Mouse (Mus musculus): ENCODE results near the gene Tmem9b. TPM values are rescaled to one million over a fixed set of nuclear protein-coding genes. Genes with fewer than 3 reads are reported as not detected.

Gene Tmem9b
- polyA plus RNA-seq, 1 experiment from 2014 or later = 74.2 TPM

DNA sequence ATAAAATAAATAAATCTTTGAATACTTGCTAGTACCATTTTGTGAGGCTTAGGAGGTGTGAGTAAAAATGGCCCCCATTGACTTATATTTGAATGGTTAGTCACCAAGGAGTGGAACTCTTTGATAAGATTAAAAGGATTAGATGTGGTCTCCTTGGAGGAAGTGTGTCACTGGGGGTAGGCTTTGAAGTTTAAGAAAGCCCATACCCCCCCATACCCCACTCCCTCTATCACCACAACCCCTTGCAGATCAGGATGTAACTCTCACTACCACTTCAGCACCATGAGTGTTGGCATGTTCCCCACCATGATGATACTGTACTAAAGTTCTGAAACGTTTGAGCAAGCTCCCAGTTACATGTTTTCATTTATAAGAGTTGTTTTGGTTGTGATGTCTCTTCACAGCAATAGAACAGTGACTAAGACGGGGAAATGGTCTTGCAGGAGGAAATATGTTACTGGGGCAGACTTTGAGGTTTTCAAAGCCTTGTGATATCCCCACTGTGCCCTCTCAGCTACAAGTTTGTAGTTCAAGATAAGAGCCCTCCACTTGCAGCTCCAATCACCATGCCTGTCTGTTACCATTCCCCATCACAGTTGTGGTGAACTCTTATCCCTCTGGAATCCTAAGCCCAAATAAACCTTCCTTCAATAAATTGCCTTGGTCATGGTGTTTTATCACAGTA lies 16.2 kb upstream of the Tmem9b start:
- WGBS = 56% methylated on average over 2 of the region's 2 CpGs

DNA sequence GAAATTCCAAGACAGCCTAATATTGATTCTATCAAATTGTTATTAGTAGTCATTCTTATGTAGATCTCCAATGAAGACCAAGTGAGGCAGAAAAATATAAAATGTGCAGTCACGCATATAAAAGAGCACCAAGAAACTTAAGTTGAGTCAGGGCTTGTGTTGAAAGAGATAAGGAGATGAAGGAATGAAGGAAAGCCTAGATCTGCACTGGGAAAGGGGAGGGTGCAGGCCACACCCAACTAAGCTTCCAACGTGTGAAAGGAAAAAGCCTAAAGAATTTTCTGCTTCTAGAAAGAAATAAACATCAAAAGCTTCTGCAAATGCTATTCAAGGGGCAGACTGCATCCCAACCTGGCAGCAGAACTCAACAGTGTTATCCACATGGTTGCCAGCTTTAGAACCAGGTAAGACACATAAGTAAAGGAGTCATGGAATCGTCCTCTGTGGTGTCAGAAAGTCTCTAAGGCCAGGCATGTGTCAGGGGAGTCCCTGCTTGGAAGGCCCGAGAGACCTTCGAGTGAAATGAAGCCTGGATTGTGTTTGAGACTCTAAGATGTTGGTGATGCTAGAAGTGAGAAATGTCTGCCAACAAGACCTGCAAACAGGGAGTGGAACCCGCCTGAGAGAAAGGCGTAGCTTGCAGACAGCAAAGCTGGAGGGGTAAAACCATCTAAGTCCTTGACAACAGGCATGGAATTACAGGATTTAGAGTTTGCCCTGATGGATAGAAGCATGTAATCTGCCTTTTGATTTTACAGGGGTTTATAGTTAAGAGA lies 15.1 kb upstream of the Tmem9b start:
- Histone ChIP-seq H3K27ac (no peak overlapping the region), H3K9ac (no peak overlapping the region), H3K4me3 (no peak overlapping the region), H3K9me3 (no peaks in the 10 kb centered on the region), H3K36me3 (no peaks in the 10 kb centered on the region), H3K27me3 (replicated peaks) (no peaks in the 10 kb centered on the region), H3K4me2 (replicated peaks) (no peak overlapping the region), H3K4me1 (no peaks in the 10 kb centered on the region)
- 84% methylated on average over 7 of the region's 7 CpGs for WGBS
- ATAC-seq (ENCODE audit: low FRiP score, low read depth) = no peak

More for the DNA sequence above, 16.2 kb upstream of the Tmem9b start:
- Histone ChIP-seq H3K4me3 (no peak overlapping the region), H3K4me2 (replicated peaks) (no peak overlapping the region), H3K36me3 (no peaks in the 10 kb centered on the region), H3K4me1 (no peaks in the 10 kb centered on the region), H3K27ac (no peak overlapping the region), H3K9me3 (no peaks in the 10 kb centered on the region), H3K27me3 (replicated peaks) (no peaks in the 10 kb centered on the region), H3K9ac (no peak overlapping the region)
- ATAC-seq (ENCODE audit: low FRiP score, low read depth) = no peak

DNA sequence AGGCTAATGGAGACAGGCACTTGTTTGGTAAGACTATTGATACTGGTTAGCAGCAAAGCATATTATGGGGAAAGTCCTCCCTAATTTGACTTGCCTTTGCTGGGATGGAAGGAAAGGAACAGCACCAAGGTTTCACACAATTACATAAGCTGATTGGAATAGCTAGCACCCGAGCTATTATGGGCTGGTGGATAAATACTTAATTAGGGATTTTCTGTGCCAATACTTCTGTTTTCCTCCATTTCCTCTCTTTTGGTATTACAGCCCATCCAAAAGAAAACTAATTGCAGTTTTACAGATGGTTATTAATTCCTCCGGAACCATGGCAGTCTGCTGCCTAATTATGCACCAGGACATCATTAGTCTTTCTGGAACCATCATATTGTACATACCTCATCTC lies 11.3 kb upstream of the Tmem9b start:
- no peak overlapping the region for H3K9ac ChIP-seq
- ATAC-seq (ENCODE audit: low FRiP score, low read depth) = no peak
- H3K4me1 ChIP-seq = no peaks in the 10 kb centered on the region
- H3K27me3 ChIP-seq (replicated peaks) = no peaks in the 10 kb centered on the region
- H3K4me3 ChIP-seq = no peak overlapping the region
- WGBS = 79% methylated on average over 2 of the region's 2 CpGs
- no peak overlapping the region for H3K27ac ChIP-seq
- no peak overlapping the region for H3K4me2 ChIP-seq (replicated peaks)
- no peaks in the 10 kb centered on the region for H3K9me3 ChIP-seq
- no peaks in the 10 kb centered on the region for H3K36me3 ChIP-seq

DNA sequence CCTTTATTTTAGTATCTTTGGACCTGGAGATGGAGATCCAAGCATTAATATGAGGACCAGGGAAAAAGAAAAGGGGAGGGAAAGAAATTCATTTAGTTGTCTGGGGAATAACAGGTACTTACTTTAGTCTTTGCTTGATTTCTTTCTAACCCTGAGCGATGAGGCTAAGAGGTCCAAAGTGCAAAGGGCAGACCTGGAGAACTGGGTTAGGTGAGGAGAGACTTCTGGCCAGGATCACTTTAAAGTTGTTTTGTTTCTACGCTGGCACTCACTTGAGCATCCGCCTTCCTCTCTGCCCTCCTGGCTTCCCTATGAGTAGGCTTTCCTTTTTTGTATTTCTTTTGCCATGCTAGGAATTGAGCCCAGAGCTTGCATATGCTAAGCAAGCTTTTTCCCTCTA lies 3.6 kb upstream of the Tmem9b start:
- ATAC-seq (ENCODE audit: low FRiP score, low read depth) = no peak
- no peaks in the 10 kb centered on the region for H3K36me3 ChIP-seq
- 88% methylated on average over 3 of the region's 3 CpGs for WGBS
- H3K4me3 ChIP-seq = no peak overlapping the region
- H3K27ac ChIP-seq = no peak overlapping the region
- H3K9ac ChIP-seq = no peak overlapping the region
- H3K4me2 ChIP-seq (replicated peaks) = no peak overlapping the region
- H3K4me1 ChIP-seq = peaks cover 13% of the 10 kb centered on the region
- no peaks in the 10 kb centered on the region for H3K27me3 ChIP-seq (replicated peaks)
- H3K9me3 ChIP-seq = no peaks in the 10 kb centered on the region

DNA sequence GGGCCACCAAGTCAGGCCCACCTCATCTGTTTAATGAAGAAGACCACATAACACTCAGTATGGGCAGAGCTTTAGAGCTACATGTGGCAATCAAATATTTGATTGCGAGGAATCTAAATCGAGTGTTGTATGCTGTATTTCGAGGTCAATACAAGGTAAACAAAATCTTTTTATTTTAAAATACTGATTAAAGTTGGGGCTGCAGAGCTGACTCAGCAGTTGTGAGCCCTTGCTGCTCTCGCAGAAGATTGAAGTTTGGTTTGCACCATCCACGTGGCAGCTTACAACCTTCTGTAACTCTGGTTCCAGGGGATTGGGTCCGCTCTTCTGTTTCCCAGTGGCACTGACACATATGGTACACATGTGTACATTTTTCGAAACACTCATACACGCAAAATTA lies 1.4 kb upstream of the Tmem9b start:
- H3K9ac ChIP-seq = no peak overlapping the region
- H3K4me2 ChIP-seq (replicated peaks) = no peak overlapping the region
- H3K4me1 ChIP-seq = peaks cover 16% of the 10 kb centered on the region
- no peaks in the 10 kb centered on the region for H3K27me3 ChIP-seq (replicated peaks)
- no peaks in the 10 kb centered on the region; the same call in 1 of the 2 replicates for H3K36me3 ChIP-seq
- WGBS = 93% methylated on average over 8 of the region's 8 CpGs
- no peak overlapping the region for H3K27ac ChIP-seq
- no peak overlapping the region for H3K4me3 ChIP-seq
- ATAC-seq (ENCODE audit: low FRiP score, low read depth) = no peak
- no peaks in the 10 kb centered on the region for H3K9me3 ChIP-seq

DNA sequence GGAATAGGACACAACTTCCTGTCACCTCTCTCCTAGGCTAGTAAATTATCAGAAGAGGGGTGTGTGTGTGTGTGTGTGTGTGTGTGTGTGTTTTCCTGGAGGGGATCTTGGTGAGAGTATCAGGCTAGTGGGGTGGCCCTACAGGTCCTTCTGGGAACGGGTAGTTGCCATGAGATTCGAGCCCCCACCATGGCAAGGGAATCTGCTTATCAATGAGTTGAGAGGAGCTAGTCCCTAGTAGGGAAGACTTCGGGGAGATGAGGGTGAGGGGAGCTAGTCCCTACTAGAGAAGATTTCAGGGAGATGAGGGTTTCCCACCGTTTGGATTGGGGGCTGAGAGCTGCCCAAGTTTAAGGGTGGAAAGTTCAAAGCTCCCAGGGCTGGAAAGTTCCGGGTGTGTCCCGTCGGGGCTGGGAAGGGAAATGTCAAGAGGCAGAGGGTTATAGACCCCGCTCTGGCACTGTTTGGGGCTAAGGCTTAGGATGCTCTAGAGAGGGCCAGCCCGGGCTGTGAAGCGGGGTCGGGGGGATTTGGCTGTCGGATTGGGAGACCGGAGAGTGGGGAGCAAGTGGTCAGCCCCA lies 1.2 kb downstream of the Tmem9b start:
- Histone ChIP-seq H3K4me3 (peak overlapping the region; percentile 78), H3K27me3 (replicated peaks) (no peaks in the 10 kb centered on the region), H3K4me2 (replicated peaks) (peak overlapping the region; percentile 69), H3K9me3 (no peaks in the 10 kb centered on the region), H3K27ac (0 out of 2 replicates have a peak overlapping the region, but pooled peaks have one; percentile 33), H3K36me3 (peaks cover 4% of the 10 kb centered on the region; the same call in 1 of the 2 replicates), H3K9ac (peak overlapping the region; percentile 89), H3K4me1 (peaks cover 16% of the 10 kb centered on the region)
- ATAC-seq (ENCODE audit: low FRiP score, low read depth) = peak; percentile 74; the same call in 1 of the 2 replicates
- 3% methylated on average over 13 of the region's 13 CpGs for WGBS

DNA sequence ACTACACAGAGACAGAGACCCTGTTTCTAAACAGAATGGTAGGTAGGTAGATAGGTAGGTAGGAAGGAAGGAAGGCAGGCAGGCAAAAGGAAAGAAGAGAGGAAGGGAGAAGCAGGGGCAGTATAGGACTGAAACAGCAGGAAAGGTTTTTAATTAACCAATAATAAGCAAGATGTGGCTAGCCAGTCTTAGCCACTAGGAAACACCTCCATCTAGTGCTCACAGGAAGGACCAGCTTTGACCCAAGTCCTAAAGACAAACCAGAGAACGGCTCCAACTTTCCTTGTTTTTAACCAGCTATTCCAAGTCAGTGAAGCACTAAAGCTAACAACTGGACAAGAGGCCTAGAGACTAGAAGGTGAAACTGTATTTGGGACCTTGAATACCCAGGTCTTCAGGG lies 4.9 kb downstream of the Tmem9b start:
- no peak for ATAC-seq (ENCODE audit: low FRiP score, low read depth)
- Histone ChIP-seq H3K27me3 (replicated peaks) (no peaks in the 10 kb centered on the region), H3K9ac (no peak overlapping the region), H3K4me3 (no peak overlapping the region), H3K36me3 (peaks cover 30% of the 10 kb centered on the region), H3K27ac (no peak overlapping the region), H3K4me1 (peaks cover 7% of the 10 kb centered on the region), H3K9me3 (no peaks in the 10 kb centered on the region), H3K4me2 (replicated peaks) (no peak overlapping the region)
- 64% methylated on average over 1 of the region's 1 CpGs for WGBS

DNA sequence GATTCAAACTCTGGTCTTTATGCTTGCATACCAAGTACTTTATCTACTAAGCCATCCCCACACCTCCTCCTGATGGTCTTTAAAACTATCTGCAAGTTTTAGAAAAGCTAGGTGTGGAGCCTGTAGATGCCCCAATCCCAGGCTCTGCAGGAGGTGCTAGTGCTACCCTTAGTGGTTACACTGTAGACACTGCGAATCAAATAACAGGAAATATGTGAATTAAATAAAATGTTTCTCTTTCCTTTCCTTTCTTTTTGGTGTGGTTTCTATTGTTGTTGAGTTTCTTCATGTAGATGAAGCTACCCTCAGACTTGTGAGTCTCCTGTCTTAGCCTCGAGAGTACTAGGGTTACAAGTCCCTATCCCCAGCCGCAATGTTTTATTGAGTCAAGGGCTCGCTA lies 11.0 kb downstream of the Tmem9b start:
- Histone ChIP-seq H3K27me3 (replicated peaks) (no peaks in the 10 kb centered on the region), H3K4me2 (replicated peaks) (no peak overlapping the region), H3K36me3 (peaks cover 52% of the 10 kb centered on the region), H3K4me3 (no peak overlapping the region), H3K9ac (no peak overlapping the region), H3K27ac (no peak overlapping the region), H3K4me1 (no peaks in the 10 kb centered on the region), H3K9me3 (no peaks in the 10 kb centered on the region)
- WGBS = 86% methylated on average over 4 of the region's 4 CpGs
- ATAC-seq (ENCODE audit: low FRiP score, low read depth) = no peak

DNA sequence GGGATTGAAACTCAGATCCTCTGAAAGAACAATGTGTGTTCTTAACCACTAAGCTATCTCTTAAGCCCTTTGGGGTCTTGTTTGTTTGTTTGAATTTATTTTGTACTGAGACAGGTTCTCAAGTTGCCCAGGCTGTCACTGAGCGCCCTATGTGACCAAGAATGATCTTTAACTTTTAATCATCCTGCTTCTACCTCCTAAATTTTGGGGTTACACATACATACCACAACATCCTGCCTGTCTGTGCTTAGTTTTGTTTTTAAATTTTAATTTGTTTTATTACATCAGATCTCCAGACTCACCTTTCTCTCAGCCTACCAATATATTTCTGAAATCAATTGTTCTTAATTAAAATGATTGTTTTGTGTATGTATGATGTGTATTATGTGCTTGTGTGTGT lies 11.6 kb downstream of the Tmem9b start:
- ATAC-seq (ENCODE audit: low FRiP score, low read depth) = no peak
- WGBS = 85% methylated on average over 1 of the region's 1 CpGs
- Histone ChIP-seq H3K27me3 (replicated peaks) (no peaks in the 10 kb centered on the region), H3K4me3 (no peak overlapping the region), H3K4me2 (replicated peaks) (no peak overlapping the region), H3K4me1 (no peaks in the 10 kb centered on the region), H3K9me3 (no peaks in the 10 kb centered on the region), H3K9ac (no peak overlapping the region), H3K27ac (no peak overlapping the region), H3K36me3 (peaks cover 54% of the 10 kb centered on the region)

DNA sequence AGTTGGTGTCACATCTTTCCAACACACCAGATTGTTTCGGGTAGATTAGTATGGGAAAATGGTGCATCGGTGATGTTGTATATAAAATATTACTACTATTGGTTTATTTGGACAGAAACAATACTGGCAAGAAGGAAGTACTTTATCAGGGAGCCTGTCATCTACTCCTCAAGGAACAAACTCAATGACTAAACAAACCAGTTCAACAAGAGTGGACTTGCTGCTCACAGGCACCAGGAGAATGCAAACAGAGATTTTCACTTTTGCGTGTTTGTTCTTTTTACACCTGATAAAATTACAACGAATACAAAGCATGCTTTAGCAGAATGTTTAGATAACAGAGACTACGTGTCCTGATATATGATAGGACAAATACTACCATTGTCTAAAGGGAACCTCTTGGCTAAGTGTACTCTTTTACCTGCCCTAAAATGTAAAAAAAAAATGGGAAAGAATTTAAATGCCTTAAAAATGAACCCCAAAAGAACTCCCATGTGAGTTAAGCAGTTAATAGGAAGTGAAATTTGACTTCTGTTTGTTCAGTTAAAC lies 12.8 kb downstream of the Tmem9b start:
- no peaks in the 10 kb centered on the region for H3K4me1 ChIP-seq
- ATAC-seq (ENCODE audit: low FRiP score, low read depth) = no peak
- no peak overlapping the region for H3K27ac ChIP-seq
- peaks cover 54% of the 10 kb centered on the region for H3K36me3 ChIP-seq
- H3K9me3 ChIP-seq = no peaks in the 10 kb centered on the region
- H3K4me3 ChIP-seq = no peak overlapping the region
- WGBS = 91% methylated on average over 5 of the region's 5 CpGs
- no peak overlapping the region for H3K9ac ChIP-seq
- H3K27me3 ChIP-seq (replicated peaks) = no peaks in the 10 kb centered on the region
- no peak overlapping the region for H3K4me2 ChIP-seq (replicated peaks)

DNA sequence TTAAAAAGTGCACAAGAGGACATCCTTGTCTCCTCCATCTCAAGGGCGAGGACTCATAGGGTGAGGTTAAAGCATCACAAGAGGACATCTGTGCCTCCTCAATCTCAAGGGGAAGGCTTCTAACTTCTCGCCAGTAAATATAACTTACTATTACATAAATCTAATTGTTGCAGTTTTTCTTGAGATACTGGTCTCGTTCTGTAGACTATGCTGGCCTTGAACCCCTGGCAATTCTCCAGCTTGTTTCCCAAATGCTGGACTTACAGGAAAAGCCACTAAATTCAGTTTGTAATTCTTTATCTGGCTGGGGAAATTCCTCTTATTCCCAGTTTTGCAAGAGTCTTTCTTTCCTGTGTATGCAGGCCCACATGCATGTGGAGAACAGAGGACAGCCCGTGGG lies 17.9 kb downstream of the Tmem9b start:
- no peak overlapping the region for H3K4me3 ChIP-seq
- no peaks in the 10 kb centered on the region for H3K4me1 ChIP-seq
- H3K27ac ChIP-seq = no peak overlapping the region
- no peak overlapping the region for H3K4me2 ChIP-seq (replicated peaks)
- H3K27me3 ChIP-seq (replicated peaks) = no peaks in the 10 kb centered on the region
- no peaks in the 10 kb centered on the region for H3K9me3 ChIP-seq
- no peak for ATAC-seq (ENCODE audit: low FRiP score, low read depth)
- WGBS = 93% methylated on average over 4 of the region's 4 CpGs
- H3K9ac ChIP-seq = no peak overlapping the region
- H3K36me3 ChIP-seq = peaks cover 28% of the 10 kb centered on the region

DNA sequence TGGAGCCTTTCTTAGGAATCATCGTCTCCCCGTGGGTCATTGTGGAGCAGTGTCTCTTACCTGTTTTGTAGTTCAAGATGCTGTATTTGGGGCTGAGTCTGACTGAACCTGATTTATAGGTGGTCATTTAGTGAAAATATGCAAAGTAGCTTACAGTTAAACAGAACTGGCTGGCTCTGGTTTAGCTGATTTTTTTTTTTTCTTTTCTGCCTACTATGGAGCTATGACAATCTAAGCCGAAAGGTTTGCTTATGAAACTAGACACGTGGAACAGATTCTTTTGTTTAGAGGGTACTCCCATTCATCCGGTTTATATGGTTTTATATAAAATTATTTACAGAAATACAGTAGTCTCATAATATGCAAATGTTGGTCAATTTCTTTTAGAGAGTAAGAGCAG lies 21.0 kb downstream of the Tmem9b start, which contains the start of gene Ascl3:
Gene Ascl3, minus strand, starts transcription at position 101 of the 400 bp plus-strand sequence.
- Histone ChIP-seq H3K9ac (no peak within 1 kb of the TSS), H3K36me3 (peaks cover 11% of the 10 kb centered on the region; the same call in 1 of the 2 replicates), H3K27me3 (replicated peaks) (no peaks in the 10 kb centered on the region), H3K4me2 (replicated peaks) (no peak within 1 kb of the TSS), H3K27ac (no peak within 1 kb of the TSS), H3K4me3 (no peak within 1 kb of the TSS), H3K4me1 (no peaks in the 10 kb centered on the region), H3K9me3 (no peaks in the 10 kb centered on the region)
- ATAC-seq (ENCODE audit: low FRiP score, low read depth) = no peak
- 89% methylated on average over 5 of the region's 5 CpGs for WGBS
